Comparison of ENCODE assay signal across 24 mouse cellular contexts in genomic region chr6:146515936-146516335, GRCm38 (mm10). TPM values are rescaled to one million over a fixed set of nuclear protein-coding genes. Genes with fewer than 3 reads are reported as not detected.
DNase-seq lines count a peak whose midpoint lies in the region; ATAC-seq and TF ChIP-seq lines count a peak whose summit lies in the region.
"Had no signal": no experiment of that assay in that cellular context is flagged by ENCODE, and none has a peak within 500 bp of the region (broad histone marks: within the 10 kb centered on the region; RNA-seq: fewer than 3 reads in every experiment).

No protein-coding gene starts in this region.

- WGBS in heart, postnatal 0 days, result 67% methylated on average over 6 of the region's 6 CpGs

- TF ChIP-seq CTCF in heart, postnatal 0 days (IDR thresholded peaks at IDR 0.05; ENCODE audit: low read depth), result no peak

- no peaks in the 10 kb centered on the region for H3K9me3 ChIP-seq in heart, postnatal 0 days (replicated peaks; ENCODE audit: control insufficient read depth, low read length)
- H3K9me3 ChIP-seq: forebrain, embryonic 10.5 days; hindbrain, embryonic 10.5 days; midbrain, embryonic 12.5 days had no signal

- intact Hi-C loops in heart, postnatal 25 days (cut with DNase I), result no loop called here

- H3K27ac ChIP-seq in heart, postnatal 0 days (ENCODE audit: low read depth), result peak overlapping the region; percentile 36; the same call in 1 of the 2 replicates
- H3K27ac ChIP-seq: forebrain, embryonic 10.5 days; hindbrain, embryonic 10.5 days; layer of hippocampus, adult 2 months; macrophage; midbrain, embryonic 12.5 days had no signal

- peaks cover 11% of the 10 kb centered on the region for H3K4me1 ChIP-seq in heart, postnatal 0 days (ENCODE audit: control insufficient read depth, insufficient read depth)
- H3K4me1 ChIP-seq: midbrain, embryonic 12.5 days had no signal

- H3K27me3 ChIP-seq in heart, postnatal 0 days (ENCODE audit: control insufficient read depth, insufficient read depth, low read length), result no peaks in the 10 kb centered on the region
- H3K27me3 ChIP-seq: midbrain, embryonic 12.5 days had no signal

- H3K9ac ChIP-seq in heart, postnatal 0 days (replicated peaks; ENCODE audit: low read depth, low read length), result no peak overlapping the region
- H3K9ac ChIP-seq: forebrain, postnatal 0 days; midbrain, embryonic 12.5 days had no signal

- no peak for DNase-seq in heart, postnatal 0 days (ENCODE audit: low spot score)
- no peak for DNase-seq in heart, postnatal 25 days (ENCODE audit: low spot score)
- DNase-seq in thymus, postnatal 4 days, result peak; percentile 35
- DNase-seq in thymus, adult 18-20 months, result no peak
- no peak for DNase-seq in adrenal gland, adult 18-20 months (ENCODE audit: low spot score in 2 of 2)
- no peak for DNase-seq in kidney, postnatal 25 days
- DNase-seq: adrenal gland, adult 8-10 months; cerebellum, adult 2 months; cerebellum, postnatal 36 days; forebrain, postnatal 0 days; gastrocnemius, postnatal 25 days; kidney, adult 9 months; kidney, postnatal 14 days; right cerebral cortex, postnatal 25 days; spleen, adult 18-20 months had no signal

- no peak overlapping the region for H3K4me2 ChIP-seq in heart, postnatal 0 days (ENCODE audit: low read depth, low read length)
- H3K4me2 ChIP-seq: midbrain, embryonic 12.5 days had no signal

- ATAC-seq in heart, postnatal 0 days (ENCODE audit: insufficient read depth, low read depth), result no peak
- ATAC-seq in common myeloid progenitor, adult 5-6 weeks (replicated peaks; ENCODE audit: low read depth, poor library complexity, severe bottlenecking), result peak; percentile 22
- ATAC-seq: forebrain, postnatal 0 days; hindbrain, embryonic 16.5 days; intestine, embryonic 16.5 days; lung, postnatal 0 days had no signal

- H3K4me3 ChIP-seq in heart, postnatal 0 days (ENCODE audit: low read depth, low read length), result no peak overlapping the region
- H3K4me3 ChIP-seq: forebrain, embryonic 10.5 days; hindbrain, embryonic 10.5 days; layer of hippocampus, adult 2 months; midbrain, embryonic 12.5 days had no signal

- no peak for TF ChIP-seq EP300 in heart, postnatal 0 days (IDR thresholded peaks at IDR 0.05; ENCODE audit: low read depth)

- H3K36me3 ChIP-seq in heart, postnatal 0 days (replicated peaks; ENCODE audit: control insufficient read depth, insufficient read depth, low read length), result no peaks in the 10 kb centered on the region
- H3K36me3 ChIP-seq: forebrain, embryonic 10.5 days; hindbrain, embryonic 10.5 days; midbrain, embryonic 12.5 days had no signal

RNA-seq across cellular contexts. Expression of gene Itpr2, which starts 13.9 kb away (rescaled TPM):
- 51.4 and 59.5 TPM in 2 replicates for total RNA-seq in heart, postnatal 0 days (2014; rRNA removed; ENCODE audit: low replicate concordance)
- polyA plus RNA-seq in heart, postnatal 0 days (2015; fragmentation: Nextera tagmentation; extraction: Ambion mirVana), result 24.2 and 26.5 TPM in 2 replicates
- 10 to 100 TPM; 23.6 to 24.9 TPM for total RNA-seq in heart, postnatal 25 days (2021)
- 16.3 and 18.5 TPM in 2 replicates for total RNA-seq in common myeloid progenitor, adult 5-6 weeks (2017)
- 10 to 100 TPM; 39.6 to 41.7 TPM for total RNA-seq in adrenal gland, adult 18-20 months (2021)
